Mouse (Mus musculus) CH12.LX (cell line): Measurements from ENCODE around the gene Dpysl5. TPM values are rescaled to one million over a fixed set of nuclear protein-coding genes. Genes with fewer than 3 reads are reported as not detected.

ENCODE experiments used
- DNase-seq: peaks from one replicate; pipeline ENCODE4 v3.0.0-alpha.2; 2013; ENCODE audit errors: extremely low read depth
- H3K27ac ChIP-seq: 2 replicates; pipeline ENCODE4 v1.5.1; 2012; ENCODE audit warnings: low read depth, mild to moderate bottlenecking, control low read depth, moderate library complexity; ENCODE audit not compliant: insufficient read depth
- H3K27me3 ChIP-seq: replicated peaks from 2 replicates; pipeline ENCODE3; 2012; ENCODE audit warnings: inconsistent platforms
- H3K36me3 ChIP-seq, 2 experiments: replicated peaks in 1 of 2; 2 replicates each; pipeline versions ENCODE3 to v1.6.1; 2012; ENCODE audit warnings: inconsistent platforms in 1 of 2, low read length in 1 of 2, mild to moderate bottlenecking in 1 of 2, mixed read lengths in 1 of 2, moderate library complexity in 1 of 2; ENCODE audit not compliant: control insufficient read depth in 1 of 2, insufficient read depth in 1 of 2
- H3K4me1 ChIP-seq, 2 experiments: 2 replicates each; pipeline ENCODE4 v1.6.1; 2012; ENCODE audit warnings: inconsistent platforms in 1 of 2, moderate library complexity in 1 of 2; ENCODE audit not compliant: insufficient read depth in 2 of 2, control insufficient read depth in 1 of 2
- H3K4me2 ChIP-seq: 2 replicates; pipeline ENCODE4 v1.6.1; 2012; ENCODE audit warnings: low read depth, mild to moderate bottlenecking, control low read depth; ENCODE audit not compliant: poor library complexity, insufficient read depth, severe bottlenecking
- H3K4me3 ChIP-seq, 3 experiments: fragments of 150-350 bp in 1 of 3; sonication (generic) in 1 of 3; replicated peaks in 1 of 3; 2 replicates each; pipeline versions ENCODE3 to v1.5.1; 2011 to 2012; ENCODE audit warnings: low read depth in 2 of 3, low read length in 2 of 3, mild to moderate bottlenecking in 2 of 3, moderate library complexity in 2 of 3, control low read depth in 1 of 3, improper control_type of control experiment in 1 of 3, inconsistent platforms in 1 of 3, mixed read lengths in 1 of 3; ENCODE audit not compliant: poor library complexity in 1 of 3
- H3K79me2 ChIP-seq: replicated peaks from 2 replicates; pipeline ENCODE4 v1.6.1; 2012; ENCODE audit warnings: mild to moderate bottlenecking, moderate library complexity; ENCODE audit not compliant: control insufficient read depth, poor library complexity, insufficient read depth, severe bottlenecking; ENCODE audit errors: extremely low read depth
- H3K9ac ChIP-seq: 2 replicates; pipeline ENCODE4 v1.6.1; 2012; ENCODE audit warnings: low read depth, mild to moderate bottlenecking, control low read depth, moderate library complexity; ENCODE audit not compliant: insufficient read depth
- H3K9me3 ChIP-seq: replicated peaks from 2 replicates; pipeline ENCODE3; 2012; ENCODE audit warnings: low read length, inconsistent platforms, mixed read lengths
- BHLHE40 ChIP-seq: IDR thresholded peaks from 2 replicates; pipeline ENCODE4 v1.6.1; 2011; ENCODE audit warnings: mild to moderate bottlenecking, low read depth, low read length, improper control_type of control experiment
- CHD1 ChIP-seq: IDR thresholded peaks from 2 replicates; pipeline ENCODE4 v1.6.1; 2012; ENCODE audit warnings: low read depth, low read length, improper control_type of control experiment, inconsistent platforms
- CHD2 ChIP-seq: IDR thresholded peaks from 2 replicates; pipeline ENCODE4 v1.6.1; 2011; ENCODE audit warnings: low read length, improper control_type of control experiment
- E2F4 ChIP-seq: IDR thresholded peaks from 2 replicates; pipeline ENCODE4 v1.6.1; 2011; ENCODE audit warnings: low read depth, low read length, improper control_type of control experiment; ENCODE audit not compliant: insufficient replicate concordance
- EP300 ChIP-seq: IDR thresholded peaks from 2 replicates; pipeline ENCODE4 v1.6.1; 2011; ENCODE audit warnings: low read length, improper control_type of control experiment
- ETS1 ChIP-seq: conservative IDR thresholded peaks from 2 replicates; pipeline ENCODE4 v1.6.1; 2012; ENCODE audit warnings: low read depth, mild to moderate bottlenecking, inconsistent platforms, low read length, improper control_type of control experiment, moderate library complexity
- GABPA ChIP-seq: IDR thresholded peaks from 2 replicates; pipeline ENCODE4 v1.6.1; 2012; ENCODE audit warnings: low read depth, low read length, improper control_type of control experiment, inconsistent platforms; ENCODE audit not compliant: insufficient replicate concordance
- HCFC1 ChIP-seq: IDR thresholded peaks from 2 replicates; pipeline ENCODE4 v1.6.1; 2012; ENCODE audit warnings: low read depth, mild to moderate bottlenecking, inconsistent platforms, low read length, improper control_type of control experiment
- IRF4 ChIP-seq: IDR thresholded peaks from 2 replicates; pipeline ENCODE4 v1.6.1; 2014; ENCODE audit warnings: low read depth, mild to moderate bottlenecking, inconsistent platforms, low read length, improper control_type of control experiment
- JUND ChIP-seq: conservative IDR thresholded peaks from 2 replicates; pipeline ENCODE4 v1.6.1; 2011; ENCODE audit warnings: low read depth, low read length, improper control_type of control experiment
- MAFK ChIP-seq: IDR thresholded peaks from 2 replicates; pipeline ENCODE4 v1.6.1; 2011; ENCODE audit warnings: low read length, improper control_type of control experiment; ENCODE audit not compliant: insufficient replicate concordance
- MAZ ChIP-seq: IDR thresholded peaks from 2 replicates; pipeline ENCODE4 v1.6.1; 2012; ENCODE audit warnings: low read depth, mild to moderate bottlenecking, inconsistent platforms, low read length, improper control_type of control experiment, moderate library complexity
- MXI1 ChIP-seq: IDR thresholded peaks from 2 replicates; pipeline ENCODE4 v1.6.1; 2011; ENCODE audit warnings: mild to moderate bottlenecking, low read depth, low read length, improper control_type of control experiment
- MYC ChIP-seq: IDR thresholded peaks from 2 replicates; pipeline ENCODE4 v1.6.1; 2011; ENCODE audit warnings: low read depth, mild to moderate bottlenecking, improper control_type of control experiment, low read length
- NELFE ChIP-seq: IDR thresholded peaks from 2 replicates; pipeline ENCODE4 v1.6.1; 2011; ENCODE audit warnings: low read depth, low read length, improper control_type of control experiment
- PAX5 ChIP-seq: IDR thresholded peaks from 2 replicates; pipeline ENCODE4 v1.6.1; 2012; ENCODE audit warnings: low read length, inconsistent platforms, mixed read lengths
- POLR2AphosphoS2 ChIP-seq: IDR thresholded peaks from 2 replicates; pipeline ENCODE4 v1.6.1; 2011; ENCODE audit warnings: low read depth, low read length, improper control_type of control experiment
- RAD21 ChIP-seq: IDR thresholded peaks from 2 replicates; pipeline ENCODE4 v1.6.1; 2011; ENCODE audit warnings: low read depth, mild to moderate bottlenecking, low read length, improper control_type of control experiment, moderate library complexity
- RCOR1 ChIP-seq: conservative IDR thresholded peaks from 2 replicates; pipeline ENCODE4 v1.6.1; 2012; ENCODE audit warnings: low read depth, mild to moderate bottlenecking, inconsistent platforms, low read length, improper control_type of control experiment
- SIN3A ChIP-seq: IDR thresholded peaks from 2 replicates; pipeline ENCODE4 v1.6.1; 2012; ENCODE audit warnings: low read length, improper control_type of control experiment, inconsistent platforms
- TCF12 ChIP-seq: IDR thresholded peaks from 2 replicates; pipeline ENCODE4 v1.6.1; 2014; ENCODE audit warnings: low read depth, mild to moderate bottlenecking, inconsistent platforms, low read length, improper control_type of control experiment
- USF1 ChIP-seq: IDR thresholded peaks from 2 replicates; pipeline ENCODE4 v1.6.1; 2014; ENCODE audit warnings: low read depth, mild to moderate bottlenecking, inconsistent platforms, low read length, improper control_type of control experiment
- USF2 ChIP-seq: conservative IDR thresholded peaks from 2 replicates; pipeline ENCODE4 v1.6.1; 2011; ENCODE audit warnings: low read depth, low read length, improper control_type of control experiment
- ZC3H11A ChIP-seq: IDR thresholded peaks from 2 replicates; pipeline ENCODE4 v1.6.1; 2012; ENCODE audit warnings: low read depth, mild to moderate bottlenecking, inconsistent platforms, low read length, improper control_type of control experiment
- ZNF384 ChIP-seq: IDR thresholded peaks from 2 replicates; pipeline ENCODE4 v1.6.1; 2012; ENCODE audit warnings: low read depth, low read length, improper control_type of control experiment, inconsistent platforms
- dilution Hi-C: fragments of 300-500 bp; cut with MboI; formaldehyde crosslinking; loops from 2 replicates; pipeline ENCODE4 v1.14.3; 2020; ENCODE audit warnings: low sequenced_read_pairs; ENCODE audit not compliant: extremely low pct_unique_long_range_greater_than_20kb, extremely low pct_ligation_motif_present
- in situ Hi-C: fragments of 300-500 bp; cut with MboI; formaldehyde crosslinking; loops from 3 replicates; pipeline ENCODE4 v1.14.3; 2019; ENCODE audit warnings: low sequenced_read_pairs, low pct_ligation_motif_present, low pct_unique_long_range_greater_than_20kb, mixed read lengths
- polyA plus RNA-seq: library from polyadenylated mRNA; unstranded; fragments of >175 nt; gene quantifications from 2 replicates; pipeline ENCODE4 v1.2.1, GENCODE M21; 2012; ENCODE audit warnings: low read depth; ENCODE audit not compliant: insufficient read length
- total RNA-seq, 2 experiments: library from RNA; depleted of rRNA; stranded (reverse); fragments of 300-350 nt in 1 of 2; fragments of >200 nt in 1 of 2; gene quantifications; 2 replicates each; pipeline ENCODE4 v1.2.3; 2012 to 2014

Gene Dpysl5
- total and polyA plus RNA-seq, 3 experiments = 0.21 TPM; not detected in 2

GRCm38 (mm10) chr5:30712002-30712390, 632 bp downstream of the Dpysl5 start:
- in situ Hi-C loops (no loop called here), dilution Hi-C loops (no loop called here)
- Histone ChIP-seq H3K4me1 (peaks cover 13 to 40% of the 10 kb centered on the region in 2 experiments), H3K36me3 (no peaks in the 10 kb centered on the region), H3K9ac (no peak overlapping the region), H3K27ac (no peak overlapping the region), H3K4me2 (peak overlapping the region; percentile 85), H3K79me2 (no peaks in the 10 kb centered on the region), H3K27me3 (peaks cover 81% of the 10 kb centered on the region), H3K9me3 (no peaks in the 10 kb centered on the region), H3K4me3 (peak overlapping the region in 1 of 3 experiments; percentile 62)
- TF ChIP-seq NELFE (no peak), CHD2 (no peak), ZC3H11A (no peak), MXI1 (no peak), MAFK (no peak), IRF4 (no peak), USF1 (no peak), MAZ (no peak), POLR2AphosphoS2 (no peak), MYC (no peak), PAX5 (no peak), CHD1 (no peak), RAD21 (no peak), GABPA (no peak), RCOR1 (no peak), USF2 (no peak), ETS1 (no peak)
- no peak for DNase-seq

GRCm38 (mm10) chr5:30712441-30713298, 1.3 kb downstream of the Dpysl5 start:
- TF ChIP-seq EP300 = no peak
- no peak for TF ChIP-seq SIN3A
- no peak for TF ChIP-seq HCFC1
- no peak for TF ChIP-seq RCOR1
- no peak for TF ChIP-seq TCF12
- TF ChIP-seq MXI1 = no peak
- no peak for TF ChIP-seq GABPA
- no peak for TF ChIP-seq ZNF384
- TF ChIP-seq IRF4 = no peak
- no peak for TF ChIP-seq JUND
- no peak for TF ChIP-seq USF1
- TF ChIP-seq BHLHE40 = no peak
- no peak for TF ChIP-seq PAX5
- no peak for TF ChIP-seq USF2
- no peak for TF ChIP-seq CHD2
- no peak for TF ChIP-seq E2F4
- TF ChIP-seq POLR2AphosphoS2 = no peak
- Histone ChIP-seq H3K27ac (no peak overlapping the region), H3K9me3 (no peaks in the 10 kb centered on the region), H3K79me2 (no peaks in the 10 kb centered on the region), H3K9ac (no peak overlapping the region), H3K4me1 (peaks cover 11 to 33% of the 10 kb centered on the region in 2 experiments), H3K27me3 (peaks cover 86% of the 10 kb centered on the region), H3K36me3 (no peaks in the 10 kb centered on the region), H3K4me3 (peak overlapping the region in 1 of 3 experiments; percentile 13), H3K4me2 (peak overlapping the region; percentile 85)
- dilution Hi-C loops = no loop called here
- no peak for DNase-seq
- in situ Hi-C loops = no loop called here
